Mouse (Mus musculus) natural killer cell, adult 2 months (primary cell): Measurements from ENCODE around the gene Gm14698.
"Not testable (repeated sequence)": the region's sequence is repeated elsewhere in the genome, so short reads cannot be mapped to it uniquely, and the experiment has no call there.

Experiments
- DNase-seq, 2 experiments: peaks; one replicate each; pipeline ENCODE4 v3.0.0; 2022; ENCODE audit warnings: low spot score in 2 of 2

Gm14698 gene

DNA sequence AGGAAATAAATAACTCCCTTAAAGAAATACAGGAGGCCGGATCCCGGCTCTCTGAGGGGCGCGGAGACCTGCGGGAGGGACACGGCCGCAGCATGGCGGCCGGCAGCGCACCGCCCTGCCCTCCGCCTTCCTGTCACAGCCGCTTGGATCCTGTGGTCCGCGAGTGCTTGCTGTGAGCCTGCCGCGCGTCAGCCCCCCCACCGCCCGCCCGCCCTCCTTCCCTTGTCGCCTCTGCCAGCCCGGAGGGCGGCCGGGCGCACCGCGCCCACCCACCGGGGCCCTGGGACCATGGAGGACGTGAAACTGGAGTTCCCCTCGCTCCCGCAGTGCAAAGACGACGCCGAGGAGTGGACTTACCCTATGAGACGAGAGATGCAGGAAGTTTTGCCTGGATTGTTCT is at the start of gene Gm14698:
Gene Gm14698 (plus strand): TSS at position 35 of the 400 bp plus-strand sequence.
- peak in 1 of 2 experiments; percentile 0 for DNase-seq

DNA sequence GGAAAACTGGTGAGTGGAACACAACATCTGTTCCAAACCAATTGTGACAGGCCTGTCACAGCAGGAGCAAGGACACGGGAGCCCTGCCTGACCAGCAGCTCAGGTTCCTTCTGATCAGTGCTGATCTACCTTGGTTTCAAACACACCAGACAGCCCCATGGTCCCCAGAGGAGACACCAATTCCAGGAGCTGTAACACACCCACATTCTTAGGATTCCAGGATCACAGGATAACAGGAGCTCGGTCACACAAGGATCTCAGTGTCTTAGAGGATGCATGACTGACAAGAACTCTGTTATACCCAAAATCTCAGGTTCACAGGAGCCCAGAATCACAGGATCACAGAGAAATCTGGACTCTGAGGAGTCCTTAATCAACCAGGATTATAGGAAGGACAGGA is 444 bp upstream of the Gm14698 start:
- DNase-seq: not testable (repeated sequence)

DNA sequence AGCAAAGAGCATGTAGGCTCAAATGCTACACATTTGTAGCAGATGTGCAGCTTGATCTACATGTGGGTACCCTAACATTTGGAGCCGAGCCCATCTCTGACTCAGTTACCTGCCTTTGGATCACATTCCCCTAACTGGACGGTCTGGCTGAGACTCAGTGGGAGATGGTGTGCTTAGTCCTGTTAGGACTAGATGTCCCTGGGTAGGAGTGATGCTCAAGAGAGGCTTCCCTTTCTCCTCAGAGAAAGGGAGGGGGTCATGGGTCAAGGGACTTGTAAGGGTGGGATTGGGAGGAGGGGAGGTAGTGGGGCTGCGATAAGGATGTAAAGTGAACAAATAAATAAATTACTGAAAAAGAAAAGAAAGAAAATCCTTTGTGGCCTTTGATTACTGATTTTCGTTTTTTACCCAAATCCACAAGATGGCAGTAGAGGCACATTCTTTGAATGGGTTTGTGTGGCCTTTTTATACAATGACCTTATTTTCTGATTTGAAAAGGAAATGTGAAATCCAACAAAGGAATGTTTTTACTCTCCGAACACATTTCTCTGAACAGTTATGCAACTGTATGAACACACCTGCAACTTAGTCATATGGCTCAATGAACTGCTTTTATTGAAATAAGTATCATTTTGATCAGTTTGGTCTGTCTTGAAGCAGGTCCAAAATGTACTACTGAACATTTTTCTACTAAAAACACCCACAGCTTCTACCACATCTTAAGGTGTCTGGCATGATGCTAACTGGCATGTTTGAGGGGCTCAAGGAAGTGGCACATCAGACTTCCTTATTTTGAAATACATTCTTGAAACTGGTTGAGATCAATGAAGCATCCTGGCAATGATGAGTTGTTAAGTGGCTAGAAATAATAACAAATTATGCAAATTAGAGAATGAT is 18.9 kb downstream of the Gm14698 start:
- DNase-seq: no peak

DNA sequence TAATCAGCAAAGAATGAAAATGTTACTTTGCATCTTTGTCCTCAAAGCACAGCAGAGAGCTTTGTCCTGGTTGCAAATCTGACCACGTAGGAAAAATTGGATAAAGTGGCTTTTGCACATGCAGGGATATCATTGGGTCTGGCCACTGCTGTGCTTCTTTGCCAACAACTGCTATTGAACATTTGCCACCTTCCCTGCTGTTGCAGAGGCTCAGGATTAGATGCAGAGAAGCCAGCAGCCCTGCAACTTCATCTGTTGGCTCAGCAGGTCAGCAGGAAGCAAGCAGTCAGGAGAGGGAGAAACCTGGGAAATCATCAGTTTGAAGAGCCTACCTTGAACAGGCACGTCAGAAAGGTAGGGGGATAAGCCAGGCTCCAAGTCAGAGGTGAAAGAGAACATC is 44.3 kb downstream of the Gm14698 start:
- no peak for DNase-seq
